ENCODE assay signal across 9 mouse cellular contexts in the genomic region with DNA sequence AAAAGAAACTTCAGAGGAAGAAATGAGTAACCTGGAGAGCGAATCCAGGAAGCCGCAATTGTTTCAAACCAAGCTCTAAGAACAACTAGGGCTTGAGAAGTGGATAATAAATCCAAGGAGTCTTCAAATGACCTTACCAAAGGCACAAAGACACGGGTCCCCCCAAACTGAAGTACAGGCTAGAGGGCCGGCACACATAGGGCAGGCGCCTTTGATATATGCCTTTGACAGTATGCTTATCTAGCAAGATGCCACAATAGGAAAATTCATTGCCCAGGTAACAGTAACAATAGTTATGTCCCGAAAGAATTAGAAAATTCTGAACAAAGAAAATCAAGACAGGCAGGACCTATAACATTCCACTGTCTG. TPM values are rescaled to one million over a fixed set of nuclear protein-coding genes. Genes with fewer than 3 reads are reported as not detected.
A peak's percentile ranks its signal among the peaks of the same experiment; 100 is the strongest.
DNase-seq lines count a peak whose midpoint lies in the region; ATAC-seq and TF ChIP-seq lines count a peak whose summit lies in the region.
"Had no signal": no experiment of that assay in that cellular context is flagged by ENCODE, and none has a peak within 500 bp of the region (broad histone marks: within the 10 kb centered on the region; RNA-seq: fewer than 3 reads in every experiment).

No protein-coding gene starts in this region.

- H3K4me3 ChIP-seq in lung, embryonic 14.5 days (ENCODE audit: low read depth, low read length) = peak overlapping the region; percentile 84
- H3K4me3 ChIP-seq in forebrain, embryonic 13.5 days = peak overlapping the region; percentile 81
- no peak overlapping the region for H3K4me3 ChIP-seq in intestine, postnatal 0 days (ENCODE audit: low read depth, low read length)
- H3K4me3 ChIP-seq in midbrain, postnatal 0 days (ENCODE audit: low read depth, low read length) = peak overlapping the region; percentile 74; the same call in 1 of the 2 replicates

- no peak for TF ChIP-seq CTCF in lung, embryonic 14.5 days (IDR thresholded peaks at IDR 0.05; ENCODE audit: low read depth)
- no peak for TF ChIP-seq CTCF in intestine, postnatal 0 days (IDR thresholded peaks at IDR 0.05; ENCODE audit: low read depth)
- TF ChIP-seq CTCF in midbrain, postnatal 0 days (IDR thresholded peaks at IDR 0.05) = no peak

- peaks cover 6% of the 10 kb centered on the region; the same call in 1 of the 2 replicates for H3K4me1 ChIP-seq in lung, embryonic 14.5 days (ENCODE audit: insufficient read depth)
- peaks cover 21% of the 10 kb centered on the region for H3K4me1 ChIP-seq in forebrain, embryonic 13.5 days
- H3K4me1 ChIP-seq in intestine, postnatal 0 days (replicated peaks; ENCODE audit: control insufficient read depth, insufficient read depth, low read length) = 0 out of 2 replicates have a peak, but pooled peaks cover 8% of the 10 kb centered on the region
- H3K4me1 ChIP-seq in midbrain, postnatal 0 days (ENCODE audit: insufficient read depth, low read length) = peaks cover 11% of the 10 kb centered on the region; the same call in 1 of the 2 replicates

- H3K27me3 ChIP-seq in lung, embryonic 14.5 days (ENCODE audit: insufficient read depth, low read length) = no peaks in the 10 kb centered on the region
- no peaks in the 10 kb centered on the region for H3K27me3 ChIP-seq in forebrain, embryonic 13.5 days
- no peaks in the 10 kb centered on the region for H3K27me3 ChIP-seq in intestine, postnatal 0 days (replicated peaks; ENCODE audit: control insufficient read depth, insufficient read depth, low read length)
- no peaks in the 10 kb centered on the region for H3K27me3 ChIP-seq in midbrain, postnatal 0 days (ENCODE audit: insufficient read depth, low read length)

- no peak overlapping the region; the same call in 1 of the 2 replicates for H3K9ac ChIP-seq in lung, embryonic 14.5 days
- no peak overlapping the region for H3K9ac ChIP-seq in forebrain, embryonic 13.5 days
- H3K9ac ChIP-seq in intestine, postnatal 0 days (ENCODE audit: low read depth, low read length) = no peak overlapping the region
- H3K9ac ChIP-seq in midbrain, postnatal 0 days (replicated peaks; ENCODE audit: low read length, poor library complexity, severe bottlenecking) = no peak overlapping the region

- peaks cover 18% of the 10 kb centered on the region for H3K36me3 ChIP-seq in lung, embryonic 14.5 days (ENCODE audit: insufficient read depth)
- H3K36me3 ChIP-seq in forebrain, embryonic 13.5 days (ENCODE audit: poor library complexity, severe bottlenecking) = peaks cover 6% of the 10 kb centered on the region
- peaks cover under 1% of the 10 kb centered on the region; the same call in 1 of the 2 replicates for H3K36me3 ChIP-seq in intestine, postnatal 0 days (ENCODE audit: control insufficient read depth, insufficient read depth)
- peaks cover under 1% of the 10 kb centered on the region; the same call in 1 of the 2 replicates for H3K36me3 ChIP-seq in midbrain, postnatal 0 days (ENCODE audit: insufficient read depth, low read length)

- peak overlapping the region; percentile 46 for H3K4me2 ChIP-seq in lung, embryonic 14.5 days
- H3K4me2 ChIP-seq in forebrain, embryonic 13.5 days = peak overlapping the region; percentile 23; the same call in 1 of the 2 replicates
- H3K4me2 ChIP-seq in intestine, postnatal 0 days (replicated peaks; ENCODE audit: low read depth) = no peak overlapping the region
- peak overlapping the region; percentile 77 for H3K4me2 ChIP-seq in midbrain, postnatal 0 days (ENCODE audit: low read depth, low read length, poor library complexity, severe bottlenecking)

- DNase-seq in lung, embryonic 14.5 days = no peak
- no peak for DNase-seq in lung, postnatal 10 days
- DNase-seq in midbrain, postnatal 0 days (ENCODE audit: low spot score) = no peak
- DNase-seq in spleen, adult 18-20 months = no peak
- no peak for DNase-seq in layer of hippocampus, adult 9-10 months (ENCODE audit: low spot score)
- DNase-seq in adrenal gland, postnatal 4 days (ENCODE audit: low spot score in 2 of 2) = no peak

- 58% methylated on average over 6 of the region's 6 CpGs for WGBS in lung, embryonic 14.5 days
- WGBS in forebrain, embryonic 13.5 days = 68% methylated on average over 6 of the region's 6 CpGs
- 60% methylated on average over 6 of the region's 6 CpGs for WGBS in intestine, postnatal 0 days
- 64% methylated on average over 6 of the region's 6 CpGs for WGBS in midbrain, postnatal 0 days

- no peak overlapping the region for H3K27ac ChIP-seq in lung, embryonic 14.5 days (ENCODE audit: low read depth)
- no peak overlapping the region for H3K27ac ChIP-seq in forebrain, embryonic 13.5 days
- H3K27ac ChIP-seq in intestine, postnatal 0 days (ENCODE audit: low read depth, low read length) = no peak overlapping the region
- H3K27ac ChIP-seq in midbrain, postnatal 0 days (ENCODE audit: low read depth, low read length) = no peak overlapping the region

- H3K9me3 ChIP-seq in lung, embryonic 14.5 days (ENCODE audit: low read depth, low read length) = no peaks in the 10 kb centered on the region
- no peaks in the 10 kb centered on the region for H3K9me3 ChIP-seq in forebrain, embryonic 13.5 days (replicated peaks)
- no peaks in the 10 kb centered on the region for H3K9me3 ChIP-seq in intestine, postnatal 0 days (ENCODE audit: control insufficient read depth)
- no peaks in the 10 kb centered on the region for H3K9me3 ChIP-seq in midbrain, postnatal 0 days (ENCODE audit: low read length)

- peak; percentile 18 for ATAC-seq in lung, embryonic 14.5 days (ENCODE audit: insufficient read depth)
- ATAC-seq in forebrain, embryonic 13.5 days = peak; percentile 39; the same call in 1 of the 2 replicates
- ATAC-seq in intestine, postnatal 0 days = peak; percentile 0; the same call in 1 of the 2 replicates
- ATAC-seq in midbrain, postnatal 0 days (ENCODE audit: low FRiP score) = no peak

RNA-seq across cellular contexts. Expression of a gene that starts 0.4 kb away (rescaled TPM):
- polyA plus RNA-seq in lung, embryonic 14.5 days (2014; fragmentation: Nextera tagmentation; extraction: Ambion mirVana) = 115 and 120 TPM in 2 replicates
- polyA plus RNA-seq in forebrain, embryonic 13.5 days (2015; fragmentation: Nextera tagmentation; extraction: Ambion mirVana) = 58.9 and 64.8 TPM in 2 replicates
- 91.7 and 92.2 TPM in 2 replicates for polyA plus RNA-seq in intestine, postnatal 0 days (2015; fragmentation: Nextera tagmentation; extraction: Ambion mirVana)
- 47.2 and 51.5 TPM in 2 replicates for total RNA-seq in midbrain, postnatal 0 days (2014; rRNA removed)
- polyA plus RNA-seq in midbrain, postnatal 0 days (2015; fragmentation: Nextera tagmentation; extraction: Ambion mirVana) = 42.1 and 44.0 TPM in 2 replicates
- total RNA-seq in adrenal gland, postnatal 4 days (2021) = 100 to 1,000 TPM; 138 to 140 TPM

RNA-seq across cellular contexts. Expression of a gene that starts 25.4 kb away (rescaled TPM):
- polyA plus RNA-seq in lung, embryonic 14.5 days (2014; fragmentation: Nextera tagmentation; extraction: Ambion mirVana) = 0.14 TPM in 1 of 2 replicates, not detected in the other
- 0.40 and 0.43 TPM in 2 replicates for polyA plus RNA-seq in forebrain, embryonic 13.5 days (2015; fragmentation: Nextera tagmentation; extraction: Ambion mirVana)
- 0.08 TPM in 1 of 2 replicates, not detected in the other for polyA plus RNA-seq in intestine, postnatal 0 days (2015; fragmentation: Nextera tagmentation; extraction: Ambion mirVana)
- 0.33 and 0.52 TPM in 2 replicates for total RNA-seq in midbrain, postnatal 0 days (2014; rRNA removed)
- polyA plus RNA-seq in midbrain, postnatal 0 days (2015; fragmentation: Nextera tagmentation; extraction: Ambion mirVana) = 1.4 and 1.9 TPM in 2 replicates
- not detected for total RNA-seq in adrenal gland, postnatal 4 days (2021)
- total RNA-seq: gastrocnemius, postnatal 4 days had no signal

RNA-seq across cellular contexts. Expression of a gene that starts 32.2 kb away (rescaled TPM):
- 23.8 and 26.8 TPM in 2 replicates for polyA plus RNA-seq in lung, embryonic 14.5 days (2014; fragmentation: Nextera tagmentation; extraction: Ambion mirVana)
- 29.9 and 33.0 TPM in 2 replicates for polyA plus RNA-seq in forebrain, embryonic 13.5 days (2015; fragmentation: Nextera tagmentation; extraction: Ambion mirVana)
- 3.3 and 3.5 TPM in 2 replicates for polyA plus RNA-seq in intestine, postnatal 0 days (2015; fragmentation: Nextera tagmentation; extraction: Ambion mirVana)
- 60.5 and 67.1 TPM in 2 replicates for total RNA-seq in midbrain, postnatal 0 days (2014; rRNA removed)
- polyA plus RNA-seq in midbrain, postnatal 0 days (2015; fragmentation: Nextera tagmentation; extraction: Ambion mirVana) = 24.7 and 26.8 TPM in 2 replicates
- total RNA-seq in adrenal gland, postnatal 4 days (2021) = 10 to 100 TPM; 41.8 to 43.9 TPM
